Mouse (Mus musculus): ENCODE results near the gene Nudt8. TPM values are rescaled to one million over a fixed set of nuclear protein-coding genes. Genes with fewer than 3 reads are reported as not detected.
"Not testable (repeated sequence)": the region's sequence is repeated elsewhere in the genome, so short reads cannot be mapped to it uniquely, and the experiment has no call there.

Nudt8 gene
- polyA plus RNA-seq, 1 experiment from 2014 or later, result 36.0 TPM

- Histone ChIP-seq H3K27ac (replicated peaks) (no peak overlapping the region), H3K9ac (replicated peaks) (no peak overlapping the region), H3K4me3 (no peak overlapping the region), H3K4me1 (peaks cover 2% of the 10 kb centered on the region; the same call in 1 of the 2 replicates), H3K27me3 (no peaks in the 10 kb centered on the region), H3K36me3 (no peaks in the 10 kb centered on the region), H3K4me2 (replicated peaks) (no peak overlapping the region), H3K9me3 (no peaks in the 10 kb centered on the region)
- 66% methylated on average over 11 of the region's 11 CpGs for WGBS
- ATAC-seq (replicated peaks), result no peak
Observed at GRCm38 (mm10) chr19:3966330-3967075, 33.9 kb upstream of the Nudt8 start.

- Histone ChIP-seq H3K9ac (replicated peaks) (no peak overlapping the region), H3K27me3 (no peaks in the 10 kb centered on the region), H3K36me3 (no peaks in the 10 kb centered on the region), H3K4me3 (no peak overlapping the region), H3K4me1 (no peaks in the 10 kb centered on the region), H3K27ac (replicated peaks) (no peak overlapping the region), H3K4me2 (replicated peaks) (no peak overlapping the region), H3K9me3 (no peaks in the 10 kb centered on the region)
- ATAC-seq (replicated peaks), result no peak
- 72% methylated on average over 3 of the region's 3 CpGs for WGBS
Observed at GRCm38 (mm10) chr19:3967258-3967657, 33.1 kb upstream of the Nudt8 start.

GRCm38 (mm10) chr19:3972229-3972628, 28.2 kb upstream of the Nudt8 start, which contains the start of gene Aldh3b2:
TSS of gene Aldh3b2 (plus strand) at chr19:3972328.
- Histone ChIP-seq H3K4me3 (no peak within 1 kb of the TSS), H3K9me3 (no peaks in the 10 kb centered on the region), H3K27ac (replicated peaks) (no peak within 1 kb of the TSS), H3K9ac (replicated peaks) (no peak within 1 kb of the TSS), H3K27me3 (no peaks in the 10 kb centered on the region), H3K4me1 (no peaks in the 10 kb centered on the region), H3K36me3 (no peaks in the 10 kb centered on the region), H3K4me2 (replicated peaks) (no peak within 1 kb of the TSS)
- ATAC-seq (replicated peaks), result no peak
- WGBS, result 58% methylated on average over 9 of the region's 9 CpGs

- WGBS, result 63% methylated on average over 6 of the region's 6 CpGs
- not testable (repeated sequence) for H3K4me1 ChIP-seq; H3K36me3 ChIP-seq; H3K4me2 ChIP-seq (replicated peaks); H3K9ac ChIP-seq (replicated peaks); H3K9me3 ChIP-seq; H3K4me3 ChIP-seq; H3K27me3 ChIP-seq
- ATAC-seq (replicated peaks), result peak; percentile 41; the same call in 1 of the 2 replicates
- 0 out of 2 replicates have a peak overlapping the region, but pooled peaks have one; percentile 19 for H3K27ac ChIP-seq (replicated peaks)
Observed at GRCm38 (mm10) chr19:3974608-3975007, 25.8 kb upstream of the Nudt8 start.

- H3K36me3 ChIP-seq, result no peaks in the 10 kb centered on the region
- no peak overlapping the region for H3K4me2 ChIP-seq (replicated peaks)
- no peak for ATAC-seq (replicated peaks)
- WGBS, result 85% methylated on average over 2 of the region's 2 CpGs
- no peak overlapping the region for H3K4me3 ChIP-seq
- 0 out of 2 replicates have a peak, but pooled peaks cover 3% of the 10 kb centered on the region for H3K4me1 ChIP-seq
- no peak overlapping the region for H3K27ac ChIP-seq (replicated peaks)
- no peak overlapping the region for H3K9ac ChIP-seq (replicated peaks)
- H3K27me3 ChIP-seq, result no peaks in the 10 kb centered on the region
- H3K9me3 ChIP-seq, result no peaks in the 10 kb centered on the region
Observed at GRCm38 (mm10) chr19:3975866-3976265, 24.5 kb upstream of the Nudt8 start.

GRCm38 (mm10) chr19:3980309-3980708, 20.1 kb upstream of the Nudt8 start:
- 11% methylated on average over 4 of the region's 4 CpGs for WGBS
- Histone ChIP-seq H3K9ac (replicated peaks) (no peak overlapping the region), H3K27me3 (no peaks in the 10 kb centered on the region), H3K9me3 (no peaks in the 10 kb centered on the region), H3K4me3 (no peak overlapping the region), H3K4me2 (replicated peaks) (no peak overlapping the region), H3K4me1 (0 out of 2 replicates have a peak, but pooled peaks cover 3% of the 10 kb centered on the region), H3K27ac (replicated peaks) (no peak overlapping the region), H3K36me3 (no peaks in the 10 kb centered on the region)
- peak; percentile 87 for ATAC-seq (replicated peaks)

- Histone ChIP-seq H3K9ac (replicated peaks) (no peak overlapping the region), H3K9me3 (no peaks in the 10 kb centered on the region), H3K4me3 (no peak overlapping the region), H3K27ac (replicated peaks) (no peak overlapping the region), H3K36me3 (no peaks in the 10 kb centered on the region), H3K4me2 (replicated peaks) (no peak overlapping the region), H3K27me3 (no peaks in the 10 kb centered on the region), H3K4me1 (0 out of 2 replicates have a peak, but pooled peaks cover 3% of the 10 kb centered on the region)
- 78% methylated on average over 9 of the region's 9 CpGs for WGBS
- ATAC-seq (replicated peaks), result no peak
Observed at GRCm38 (mm10) chr19:3980917-3981316, 19.5 kb upstream of the Nudt8 start.

GRCm38 (mm10) chr19:3983527-3984200, 16.7 kb upstream of the Nudt8 start:
- no peaks in the 10 kb centered on the region for H3K36me3 ChIP-seq
- 34% methylated on average over 9 of the region's 9 CpGs for WGBS
- 0 out of 2 replicates have a peak, but pooled peaks cover 3% of the 10 kb centered on the region for H3K4me1 ChIP-seq
- no peak overlapping the region for H3K27ac ChIP-seq (replicated peaks)
- no peak overlapping the region for H3K9ac ChIP-seq (replicated peaks)
- no peak overlapping the region for H3K4me2 ChIP-seq (replicated peaks)
- no peak overlapping the region for H3K4me3 ChIP-seq
- no peak for ATAC-seq (replicated peaks)
- no peaks in the 10 kb centered on the region for H3K9me3 ChIP-seq
- H3K27me3 ChIP-seq, result no peaks in the 10 kb centered on the region

- 37% methylated on average over 8 of the region's 8 CpGs for WGBS
- no peak for ATAC-seq (replicated peaks)
- 0 out of 2 replicates have a peak, but pooled peaks cover under 1% of the 10 kb centered on the region for H3K4me1 ChIP-seq
Observed at GRCm38 (mm10) chr19:3985261-3985681, 15.1 kb upstream of the Nudt8 start.

GRCm38 (mm10) chr19:3986334-3986733, 14.0 kb upstream of the Nudt8 start, which contains the start of gene Acy3:
TSS of gene Acy3 (plus strand) at chr19:3986570.
- Histone ChIP-seq H3K27me3 (no peaks in the 10 kb centered on the region), H3K27ac (replicated peaks) (no peak within 1 kb of the TSS), H3K4me2 (replicated peaks) (no peak within 1 kb of the TSS), H3K4me3 (no peak within 1 kb of the TSS), H3K9ac (replicated peaks) (no peak within 1 kb of the TSS), H3K4me1 (no peaks in the 10 kb centered on the region), H3K9me3 (no peaks in the 10 kb centered on the region), H3K36me3 (no peaks in the 10 kb centered on the region)
- ATAC-seq (replicated peaks), result no peak
- 13% methylated on average over 8 of the region's 8 CpGs for WGBS

More at GRCm38 (mm10) chr19:3985261-3985681, 15.1 kb upstream of the Nudt8 start:
- H3K27ac ChIP-seq (replicated peaks), result no peak overlapping the region
- H3K36me3 ChIP-seq, result no peaks in the 10 kb centered on the region
- H3K9ac ChIP-seq (replicated peaks), result no peak overlapping the region
- no peak overlapping the region for H3K4me3 ChIP-seq
- no peaks in the 10 kb centered on the region for H3K27me3 ChIP-seq
- H3K9me3 ChIP-seq, result no peaks in the 10 kb centered on the region
- H3K4me2 ChIP-seq (replicated peaks), result no peak overlapping the region

GRCm38 (mm10) chr19:3988066-3988465, 12.3 kb upstream of the Nudt8 start:
- Histone ChIP-seq H3K9ac (replicated peaks) (no peak overlapping the region), H3K27me3 (no peaks in the 10 kb centered on the region), H3K4me1 (no peaks in the 10 kb centered on the region), H3K4me3 (no peak overlapping the region), H3K4me2 (replicated peaks) (no peak overlapping the region), H3K36me3 (no peaks in the 10 kb centered on the region), H3K9me3 (no peaks in the 10 kb centered on the region), H3K27ac (replicated peaks) (no peak overlapping the region)
- WGBS, result 89% methylated on average over 14 of the region's 14 CpGs
- no peak for ATAC-seq (replicated peaks)

GRCm38 (mm10) chr19:3988750-3989149, 11.6 kb upstream of the Nudt8 start:
- Histone ChIP-seq H3K9me3 (no peaks in the 10 kb centered on the region), H3K27ac (replicated peaks) (no peak overlapping the region), H3K4me3 (no peak overlapping the region), H3K4me2 (replicated peaks) (no peak overlapping the region), H3K4me1 (no peaks in the 10 kb centered on the region), H3K9ac (replicated peaks) (no peak overlapping the region), H3K27me3 (no peaks in the 10 kb centered on the region), H3K36me3 (no peaks in the 10 kb centered on the region)
- ATAC-seq (replicated peaks), result no peak
- 95% methylated on average over 4 of the region's 4 CpGs for WGBS
